Mouse (Mus musculus): ENCODE measurements at regions not wholly inside any gene's neighbourhood (a gene's known extent, or its start where the extent isn't known, plus 50 kb on each side); places are given as distances from the start of the nearest gene placed in this dataset.

GRCm38 (mm10) chr6:118330496-118330895 is 88.8 kb downstream of the Bms1 start:
- DNase-seq (ENCODE audit: low spot score), result no peak

- DNase-seq (ENCODE audit: low spot score), result no peak
Measured at GRCm38 (mm10) chr6:118327458-118327857, 91.8 kb downstream of the Bms1 start.

- DNase-seq (ENCODE audit: low spot score), result no peak
Measured at GRCm38 (mm10) chr6:118325681-118326080, 93.6 kb downstream of the Bms1 start.

DNA sequence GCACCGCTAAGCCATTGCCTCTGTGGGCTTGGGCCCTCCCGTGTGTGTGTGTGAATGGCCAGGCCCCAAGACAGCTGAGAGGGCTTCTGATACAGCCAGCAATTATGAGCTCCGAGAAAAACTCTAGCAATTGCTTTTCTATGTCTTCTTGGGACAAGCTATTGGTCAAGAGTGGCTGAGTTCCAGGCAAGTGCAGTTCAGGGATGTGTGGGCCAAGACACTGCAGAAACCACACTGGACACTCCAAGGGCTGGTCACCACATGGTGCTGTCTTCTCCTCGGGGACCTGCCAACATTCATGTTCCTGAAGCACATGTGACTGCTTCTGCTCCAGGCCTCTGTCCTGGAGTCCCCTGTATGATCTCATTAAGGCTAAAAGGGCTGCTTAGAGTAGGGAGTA is 94.7 kb downstream of the Bms1 start:
- no peak for DNase-seq (ENCODE audit: low spot score)

DNA sequence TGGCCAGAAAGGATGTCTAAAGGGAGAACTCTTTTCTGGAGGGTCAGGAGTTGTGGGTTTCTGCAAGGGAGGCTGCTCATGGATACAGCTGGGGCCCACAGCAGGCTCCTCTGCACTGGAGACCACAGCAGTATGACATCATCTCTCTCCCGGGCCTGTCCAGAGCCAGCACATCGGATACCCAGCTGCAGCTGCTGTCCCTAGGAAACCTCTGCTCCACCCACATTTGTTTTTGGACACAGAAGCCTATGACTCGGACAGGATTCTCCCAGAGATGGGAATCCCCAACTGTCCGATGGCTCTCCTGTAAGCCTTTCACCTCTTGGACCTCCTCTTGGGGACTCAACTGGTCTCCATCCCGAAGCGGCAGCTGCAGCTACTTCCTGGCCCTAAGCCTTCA is 96.2 kb downstream of the Bms1 start:
- DNase-seq (ENCODE audit: low spot score), result no peak

DNA sequence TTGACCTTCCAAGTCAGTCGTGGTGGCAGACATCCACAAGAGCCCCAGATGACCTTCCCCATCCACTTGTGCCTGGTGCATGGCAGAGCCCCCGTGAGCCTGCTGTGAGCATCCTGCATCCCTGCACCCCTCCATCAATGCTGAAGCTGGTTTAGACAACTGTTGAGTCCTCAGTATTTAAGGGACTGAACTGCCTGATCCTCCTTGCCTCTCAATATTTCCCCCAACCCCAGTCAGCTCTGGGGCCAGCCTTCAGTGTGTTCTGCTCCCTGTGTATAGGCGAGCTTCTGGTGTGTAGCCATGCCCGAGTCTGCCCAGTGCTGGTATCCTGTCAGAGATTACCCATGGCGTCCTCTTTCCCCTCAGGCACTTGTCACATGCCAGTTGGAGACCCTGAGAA is 96.6 kb downstream of the Bms1 start:
- DNase-seq (ENCODE audit: low spot score), result no peak

- DNase-seq (ENCODE audit: low spot score), result no peak
Measured at GRCm38 (mm10) chr6:118322061-118322460, 97.2 kb downstream of the Bms1 start.

DNA sequence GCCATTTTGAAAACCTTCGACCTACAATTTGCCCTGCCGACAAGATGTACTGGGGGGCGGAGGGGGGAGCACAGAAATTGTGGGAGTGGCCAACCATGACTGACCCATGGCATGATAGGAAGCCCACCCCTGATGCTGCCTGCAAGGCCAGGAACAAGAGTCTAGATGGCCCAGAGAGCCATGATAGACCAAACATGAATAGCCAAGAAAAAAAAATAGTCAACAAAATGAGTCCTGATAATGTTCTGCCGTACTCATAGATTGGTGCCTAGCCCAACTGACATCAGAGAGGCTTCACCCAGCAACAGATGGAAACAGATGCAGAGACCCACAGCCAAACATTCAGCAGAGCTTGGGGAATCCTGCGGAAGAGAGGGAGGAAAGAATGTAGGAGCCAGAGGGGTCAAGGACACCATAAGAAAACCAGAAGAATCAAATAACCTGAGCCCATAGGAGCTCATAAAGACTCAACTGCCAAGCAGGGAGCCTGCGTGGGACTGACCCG is 99.2 kb downstream of the Bms1 start:
- no peak for DNase-seq (ENCODE audit: low spot score)

- no peak for DNase-seq (ENCODE audit: low spot score)
Measured at GRCm38 (mm10) chr6:118315881-118316280, 103.4 kb downstream of the Bms1 start.

DNA sequence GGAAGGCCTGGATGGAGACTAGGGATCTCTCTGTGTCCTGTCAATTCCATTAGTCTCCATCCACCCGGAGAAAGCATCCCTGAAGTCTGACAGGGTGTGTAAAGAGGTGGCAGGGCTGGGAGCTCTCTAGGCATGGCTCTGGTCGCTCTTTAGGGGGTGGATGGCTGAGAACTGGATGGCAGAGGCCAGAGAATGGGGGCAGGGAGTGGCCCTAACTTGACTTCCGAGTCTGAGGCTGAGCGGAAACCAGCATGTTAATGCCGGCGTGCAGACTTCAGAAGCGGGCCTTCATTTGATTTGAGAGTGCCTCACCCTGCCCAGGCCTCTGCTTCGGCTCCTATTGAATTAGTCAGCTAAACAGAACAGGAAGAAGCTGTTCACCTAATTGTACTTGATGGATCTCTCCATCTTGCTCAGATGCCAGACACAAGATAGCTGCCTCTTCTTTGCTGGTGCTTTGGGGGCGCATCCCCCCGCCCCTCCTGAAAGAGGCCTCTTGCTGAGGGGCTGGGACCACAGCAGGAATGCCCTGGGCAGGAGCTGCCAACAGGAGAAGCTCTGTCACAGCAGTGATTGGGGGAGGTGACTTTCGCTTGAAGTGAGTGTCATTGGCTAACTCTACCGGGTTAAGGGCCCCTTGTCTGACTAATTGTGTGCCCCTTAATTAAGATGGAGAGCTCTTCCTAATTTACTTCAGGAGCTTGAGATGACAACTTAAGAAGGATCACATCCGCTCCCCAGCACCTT is 104.2 kb downstream of the Bms1 start:
- DNase-seq (ENCODE audit: low spot score), result no peak

GRCm38 (mm10) chr6:118311081-118311480 is 108.2 kb downstream of the Bms1 start:
- DNase-seq (ENCODE audit: low spot score), result no peak

GRCm38 (mm10) chr6:118309923-118310322 is 109.4 kb downstream of the Bms1 start:
- DNase-seq (ENCODE audit: low spot score), result peak; percentile 9

- no peak for DNase-seq (ENCODE audit: low spot score)
Measured at GRCm38 (mm10) chr6:118308586-118308985, 110.7 kb downstream of the Bms1 start.

- DNase-seq (ENCODE audit: low spot score), result no peak
Measured at GRCm38 (mm10) chr6:118307481-118307880, 110.0 kb upstream of the Ret start.

- DNase-seq (ENCODE audit: low spot score), result no peak
Measured at GRCm38 (mm10) chr6:118305209-118305608, 107.7 kb upstream of the Ret start.

GRCm38 (mm10) chr6:118302783-118303350 is 105.3 kb upstream of the Ret start:
- no peak for DNase-seq (ENCODE audit: low spot score)

DNA sequence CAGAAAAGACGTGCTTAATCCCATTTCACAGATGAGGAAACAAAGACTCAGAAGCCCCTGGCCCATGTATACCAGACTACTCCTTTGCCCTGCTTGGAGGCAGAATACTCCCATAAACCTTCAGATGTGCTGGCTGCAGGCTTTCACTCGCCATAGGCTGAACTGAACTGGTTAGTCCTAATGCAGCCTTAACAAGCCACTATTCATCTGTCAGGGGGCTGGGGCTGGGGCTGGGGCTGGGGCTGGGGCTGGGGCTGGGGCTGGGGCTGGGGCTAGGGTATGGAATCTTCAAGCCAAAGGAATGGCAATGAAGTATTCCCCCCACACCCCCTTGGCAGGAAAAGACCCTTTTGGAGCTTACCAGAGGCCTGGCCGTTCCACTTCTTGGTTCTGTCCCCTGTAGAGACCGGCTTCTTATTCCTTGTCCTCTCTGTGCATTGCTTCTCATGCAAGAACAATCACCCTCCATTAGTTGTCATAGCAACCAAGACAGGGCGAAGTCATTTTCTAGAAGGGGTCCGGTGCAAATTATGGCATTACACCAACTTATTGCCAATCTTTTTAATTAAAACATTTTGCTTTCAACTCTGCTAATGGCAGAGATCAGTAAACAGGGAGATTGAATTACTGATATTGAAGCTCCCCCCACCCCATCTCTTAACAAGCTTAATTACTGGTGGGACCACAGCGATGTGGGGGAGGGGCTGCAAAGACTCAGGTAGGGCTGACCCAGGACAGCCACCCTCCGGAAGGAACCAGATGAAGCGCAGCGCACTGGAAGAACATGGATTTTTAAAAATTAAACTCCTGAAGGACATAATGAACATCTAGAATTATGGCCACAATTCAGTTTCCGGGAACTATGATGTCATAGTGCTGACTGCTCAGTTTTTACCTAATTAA is 104.6 kb upstream of the Ret start:
- DNase-seq (ENCODE audit: low spot score), result no peak

DNA sequence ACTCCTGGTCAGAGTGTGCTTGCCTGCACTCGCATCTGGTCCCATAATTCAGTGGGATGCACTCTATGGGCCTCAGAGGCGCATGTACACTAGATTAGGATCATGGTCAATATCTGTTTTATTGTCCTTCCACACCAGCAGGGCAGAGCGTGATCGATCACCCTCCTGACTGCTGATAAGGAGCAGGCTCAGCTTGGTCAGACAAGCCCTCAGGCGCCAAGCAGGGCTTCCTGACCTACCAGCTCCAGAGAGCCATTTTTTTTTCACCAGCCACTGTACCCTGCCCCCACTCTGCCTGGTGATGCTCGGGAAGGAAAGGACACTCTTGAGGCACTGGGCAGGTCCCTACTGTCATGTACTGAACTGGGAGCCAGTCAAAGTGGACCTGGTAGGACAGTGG is 103.3 kb upstream of the Ret start:
- DNase-seq (ENCODE audit: low spot score), result no peak

DNA sequence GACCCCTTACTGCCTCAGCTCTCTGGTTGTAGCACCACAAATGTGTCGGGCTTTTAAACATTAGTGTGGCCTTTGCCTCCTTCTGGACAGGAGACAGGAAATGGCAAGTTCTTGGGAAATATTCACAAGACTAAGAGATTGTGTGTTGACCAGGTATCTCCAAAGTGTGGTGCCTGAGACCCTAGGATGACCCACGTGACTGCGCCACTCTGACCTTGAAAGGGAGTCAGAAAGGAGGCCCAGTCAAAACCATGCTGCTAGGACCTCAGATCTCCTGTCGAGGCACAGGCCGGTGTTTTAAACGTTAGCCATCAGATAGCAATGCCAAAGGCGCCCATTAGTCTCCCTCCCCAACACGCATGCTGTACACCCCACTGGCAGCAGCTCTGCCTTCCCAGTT is 100.1 kb upstream of the Ret start:
- no peak for DNase-seq (ENCODE audit: low spot score)

DNA sequence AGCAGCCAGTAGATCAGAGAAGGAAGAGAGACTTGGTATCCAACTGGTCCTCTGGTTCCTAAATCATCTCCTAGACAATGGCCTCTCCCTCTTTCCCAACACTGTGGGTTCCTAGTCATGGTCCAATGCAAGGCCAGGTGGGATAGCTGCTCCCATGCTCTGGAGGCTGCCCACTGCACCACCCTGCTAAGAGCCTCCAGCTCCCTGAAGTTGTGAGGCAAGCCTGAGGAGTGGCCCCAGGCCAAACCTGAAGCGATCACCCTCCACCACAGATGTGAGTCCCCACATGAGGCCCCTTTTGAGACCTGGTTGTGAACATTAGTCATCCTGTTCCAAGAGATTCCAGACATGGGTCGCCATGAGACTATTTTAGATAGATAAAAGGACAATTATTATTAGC is 96.5 kb upstream of the Ret start:
- no peak for DNase-seq (ENCODE audit: low spot score)

DNA sequence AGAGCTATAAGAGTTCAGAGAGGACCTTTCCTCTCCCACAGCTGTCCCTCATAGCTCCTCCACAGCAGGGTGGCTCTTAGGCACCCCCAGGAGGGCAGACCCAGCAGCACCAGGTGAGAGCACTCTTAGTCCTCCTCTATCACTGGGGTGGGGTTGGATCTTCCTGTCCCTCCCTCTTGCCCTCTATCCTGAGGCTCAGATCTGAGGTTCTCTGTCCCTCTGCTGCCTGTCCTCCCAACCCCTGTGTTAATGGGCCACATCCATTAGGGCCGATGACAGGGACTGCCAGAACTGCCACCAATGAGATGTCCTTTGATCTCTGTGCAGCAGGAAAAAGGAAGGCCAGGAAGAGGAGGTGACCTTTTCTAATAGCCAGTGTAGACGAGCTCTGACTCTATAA is 95.4 kb upstream of the Ret start:
- DNase-seq (ENCODE audit: low spot score), result no peak

DNA sequence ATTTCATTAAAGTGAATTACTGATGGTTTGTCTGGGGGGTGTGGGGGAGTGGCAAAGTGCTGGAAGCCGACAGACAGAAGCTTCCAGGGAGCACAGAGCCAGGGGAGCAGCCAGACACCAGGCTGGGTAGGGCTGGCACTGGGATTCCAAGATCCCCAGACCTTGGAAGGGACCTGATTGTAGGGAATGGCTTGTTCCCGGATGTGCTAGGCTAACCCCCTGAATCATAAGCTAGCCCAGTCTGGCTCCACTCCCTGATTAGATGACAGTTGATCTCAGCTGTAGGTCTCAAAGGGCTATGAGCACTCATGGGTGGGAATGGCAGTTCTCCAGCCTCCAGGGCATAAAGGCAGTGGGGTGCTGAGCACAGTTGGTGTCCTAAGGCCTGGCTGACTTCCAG is 94.8 kb upstream of the Ret start:
- DNase-seq (ENCODE audit: low spot score), result no peak

DNA sequence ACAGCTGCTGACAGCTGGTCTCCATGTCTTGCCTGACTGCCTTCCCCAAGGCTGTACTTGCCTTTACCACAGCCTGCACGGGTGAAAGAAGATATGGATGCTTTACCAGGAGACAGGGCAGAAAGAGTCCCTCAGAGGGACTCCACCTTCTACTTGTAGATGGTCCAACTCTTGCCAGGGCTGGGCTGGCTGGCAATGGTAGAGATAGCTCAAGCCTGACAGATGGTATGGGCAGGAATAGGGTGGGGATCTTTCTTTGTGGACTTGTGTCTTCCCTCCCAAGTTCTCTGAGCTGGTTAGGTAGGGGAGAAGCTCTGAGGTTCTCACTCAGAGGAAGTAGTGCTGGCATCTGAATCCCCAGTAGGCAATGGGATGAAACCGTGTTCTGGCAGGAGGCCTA is 93.9 kb upstream of the Ret start:
- no peak for DNase-seq (ENCODE audit: low spot score)
